Mouse (Mus musculus): ENCODE data around the gene Hykk. TPM values are rescaled to one million over a fixed set of nuclear protein-coding genes. Genes with fewer than 3 reads are reported as not detected.

Hykk gene
- total RNA-seq, 1 experiment, result 1.8 TPM

GRCm38 (mm10) chr9:54950575-54951321, 33.7 kb downstream of the Hykk start, which contains the start of the genes Psma4 and AY074887:
Gene Psma4, plus strand, starts transcription at chr9:54950790.
Gene AY074887, minus strand, starts transcription at chr9:54950998.
- in situ Hi-C loops (cut with MboI; ENCODE audit: low sequenced_read_pairs in 2 of 2, unreplicated experiment in 2 of 2), result no loop called here
- H3K4me1 ChIP-seq (ENCODE audit: control insufficient read depth in 2 of 2, insufficient read depth in 2 of 2, low read length in 2 of 2, poor library complexity in 1 of 2), result peaks cover 1 to 2% of the 10 kb centered on the region in 2 experiments; a peak in 1 of 4 replicates
- TF ChIP-seq ZC3H11A (IDR thresholded peaks at IDR 0.05; ENCODE audit: borderline replicate concordance, low read depth, low read length) (no peak), HCFC1 (IDR thresholded peaks at IDR 0.05; ENCODE audit: borderline replicate concordance, insufficient read depth, low read length) (no peak), ZNF384 (IDR thresholded peaks at IDR 0.05; ENCODE audit: low read depth, low read length) (no peak), CHD2 (IDR thresholded peaks at IDR 0.05; ENCODE audit: low read depth, low read length) (no peak), MAFK (IDR thresholded peaks at IDR 0.05; ENCODE audit: insufficient read depth, low read depth, low read length) (no peak)

GRCm38 (mm10) chr9:54961059-54961458, 44.0 kb downstream of the Hykk start:
- TF ChIP-seq HCFC1 (IDR thresholded peaks at IDR 0.05; ENCODE audit: borderline replicate concordance, insufficient read depth, low read length) (no peak), CHD2 (IDR thresholded peaks at IDR 0.05; ENCODE audit: low read depth, low read length) (no peak), ZC3H11A (IDR thresholded peaks at IDR 0.05; ENCODE audit: borderline replicate concordance, low read depth, low read length) (no peak), ZNF384 (IDR thresholded peaks at IDR 0.05; ENCODE audit: low read depth, low read length) (no peak), MAFK (IDR thresholded peaks at IDR 0.05; ENCODE audit: insufficient read depth, low read depth, low read length) (no peak)
- no peak overlapping the region for H3K4me3 ChIP-seq (ENCODE audit: insufficient read depth in 1 of 2, low read depth in 1 of 2, low read length in 2 of 2, poor library complexity in 1 of 2, severe bottlenecking in 1 of 2)
- in situ Hi-C loops (cut with MboI; ENCODE audit: low sequenced_read_pairs in 2 of 2, unreplicated experiment in 2 of 2), result no loop called here

More at GRCm38 (mm10) chr9:54950575-54951321, 33.7 kb downstream of the Hykk start, which contains the start of the genes Psma4 and AY074887:
- Histone ChIP-seq H3K9me3 (ENCODE audit: control insufficient read depth, insufficient read depth, low read depth, low read length) (no peaks in the 10 kb centered on the region), H3K9ac (ENCODE audit: insufficient read depth, low read depth, low read length, poor library complexity, severe bottlenecking) (peak within 1 kb of the TSS; percentile 94), H3K27ac (ENCODE audit: insufficient read depth, low read depth, low read length, poor library complexity, severe bottlenecking) (peak within 1 kb of the TSS; percentile 16; the same call in 1 of the 2 replicates), H3K4me3 (ENCODE audit: insufficient read depth in 1 of 2, low read depth in 1 of 2, low read length in 2 of 2, poor library complexity in 1 of 2, severe bottlenecking in 1 of 2) (peak within 1 kb of the TSS; percentile 91 to 96), H3K36me3 (ENCODE audit: control insufficient read depth, insufficient read depth, low read length, poor library complexity, severe bottlenecking) (peaks cover 25% of the 10 kb centered on the region)
- DNase-seq (ENCODE audit: low read depth, low spot score), result peak; percentile 90

GRCm38 (mm10) chr9:54963669-54964068, 46.6 kb downstream of the Hykk start:
- DNase-seq (ENCODE audit: low read depth, low spot score), result no peak
- no peaks in the 10 kb centered on the region for H3K4me1 ChIP-seq (ENCODE audit: control insufficient read depth in 2 of 2, insufficient read depth in 2 of 2, low read length in 2 of 2, poor library complexity in 1 of 2)
- TF ChIP-seq ZNF384 (IDR thresholded peaks at IDR 0.05; ENCODE audit: low read depth, low read length) (no peak), ZC3H11A (IDR thresholded peaks at IDR 0.05; ENCODE audit: borderline replicate concordance, low read depth, low read length) (no peak), CHD2 (IDR thresholded peaks at IDR 0.05; ENCODE audit: low read depth, low read length) (no peak), MAFK (IDR thresholded peaks at IDR 0.05; ENCODE audit: insufficient read depth, low read depth, low read length) (no peak), HCFC1 (IDR thresholded peaks at IDR 0.05; ENCODE audit: borderline replicate concordance, insufficient read depth, low read length) (no peak)
- H3K4me3 ChIP-seq (ENCODE audit: insufficient read depth in 1 of 2, low read depth in 1 of 2, low read length in 2 of 2, poor library complexity in 1 of 2, severe bottlenecking in 1 of 2), result no peak overlapping the region
- in situ Hi-C loops (cut with MboI; ENCODE audit: low sequenced_read_pairs in 2 of 2, unreplicated experiment in 2 of 2), result no loop called here
- H3K9ac ChIP-seq (ENCODE audit: insufficient read depth, low read depth, low read length, poor library complexity, severe bottlenecking), result no peak overlapping the region
- H3K36me3 ChIP-seq (ENCODE audit: control insufficient read depth, insufficient read depth, low read length, poor library complexity, severe bottlenecking), result peaks cover 2% of the 10 kb centered on the region
- H3K27ac ChIP-seq (ENCODE audit: insufficient read depth, low read depth, low read length, poor library complexity, severe bottlenecking), result no peak overlapping the region
- H3K9me3 ChIP-seq (ENCODE audit: control insufficient read depth, insufficient read depth, low read depth, low read length), result no peaks in the 10 kb centered on the region

More at GRCm38 (mm10) chr9:54961059-54961458, 44.0 kb downstream of the Hykk start:
- no peaks in the 10 kb centered on the region for H3K4me1 ChIP-seq (ENCODE audit: control insufficient read depth in 2 of 2, insufficient read depth in 2 of 2, low read length in 2 of 2, poor library complexity in 1 of 2)
- H3K9ac ChIP-seq (ENCODE audit: insufficient read depth, low read depth, low read length, poor library complexity, severe bottlenecking), result no peak overlapping the region
- no peak overlapping the region for H3K27ac ChIP-seq (ENCODE audit: insufficient read depth, low read depth, low read length, poor library complexity, severe bottlenecking)
- H3K9me3 ChIP-seq (ENCODE audit: control insufficient read depth, insufficient read depth, low read depth, low read length), result no peaks in the 10 kb centered on the region
- no peak for DNase-seq (ENCODE audit: low read depth, low spot score)
- H3K36me3 ChIP-seq (ENCODE audit: control insufficient read depth, insufficient read depth, low read length, poor library complexity, severe bottlenecking), result peaks cover 18% of the 10 kb centered on the region

GRCm38 (mm10) chr9:54969972-54970637, 53.0 kb downstream of the Hykk start:
- no peak for DNase-seq (ENCODE audit: low read depth, low spot score)
- no peak overlapping the region for H3K9ac ChIP-seq (ENCODE audit: insufficient read depth, low read depth, low read length, poor library complexity, severe bottlenecking)
- no peak overlapping the region for H3K4me3 ChIP-seq (ENCODE audit: insufficient read depth in 1 of 2, low read depth in 1 of 2, low read length in 2 of 2, poor library complexity in 1 of 2, severe bottlenecking in 1 of 2)
- H3K27ac ChIP-seq (ENCODE audit: insufficient read depth, low read depth, low read length, poor library complexity, severe bottlenecking), result no peak overlapping the region
- peaks cover 3 to 4% of the 10 kb centered on the region in 2 experiments; a peak in 3 of 4 replicates for H3K4me1 ChIP-seq (ENCODE audit: control insufficient read depth in 2 of 2, insufficient read depth in 2 of 2, low read length in 2 of 2, poor library complexity in 1 of 2)
- in situ Hi-C loops (cut with MboI; ENCODE audit: low sequenced_read_pairs in 2 of 2, unreplicated experiment in 2 of 2), result no loop called here
- no peaks in the 10 kb centered on the region for H3K36me3 ChIP-seq (ENCODE audit: control insufficient read depth, insufficient read depth, low read length, poor library complexity, severe bottlenecking)
- no peaks in the 10 kb centered on the region for H3K9me3 ChIP-seq (ENCODE audit: control insufficient read depth, insufficient read depth, low read depth, low read length)
- no peak for TF ChIP-seq CHD2 (IDR thresholded peaks at IDR 0.05; ENCODE audit: low read depth, low read length)
- no peak for TF ChIP-seq ZC3H11A (IDR thresholded peaks at IDR 0.05; ENCODE audit: borderline replicate concordance, low read depth, low read length)
- TF ChIP-seq MAFK (IDR thresholded peaks at IDR 0.05; ENCODE audit: insufficient read depth, low read depth, low read length), result no peak
- no peak for TF ChIP-seq ZNF384 (IDR thresholded peaks at IDR 0.05; ENCODE audit: low read depth, low read length)
- TF ChIP-seq HCFC1 (IDR thresholded peaks at IDR 0.05; ENCODE audit: borderline replicate concordance, insufficient read depth, low read length), result no peak

All from ES-E14 (cell line).